Mouse (Mus musculus) heart, adult 2 months (tissue): ENCODE data around the gene Sec14l2.
"Not testable (repeated sequence)": the region's sequence is repeated elsewhere in the genome, so short reads cannot be mapped to it uniquely, and the experiment has no call there.

ENCODE experiments used
- EP300 ChIP-seq: fragments of 200-500 bp; IDR thresholded peaks from 2 replicates; pipeline ENCODE4 v1.6.1; 2011; ENCODE audit warnings: low read depth, low read length, control low read depth; ENCODE audit not compliant: insufficient read depth
- POLR2A ChIP-seq: fragments of 200-500 bp; IDR thresholded peaks from 2 replicates; pipeline ENCODE4 v1.6.1; 2011; ENCODE audit warnings: mild to moderate bottlenecking, low read depth, low read length, control low read depth; ENCODE audit not compliant: insufficient read depth

DNA sequence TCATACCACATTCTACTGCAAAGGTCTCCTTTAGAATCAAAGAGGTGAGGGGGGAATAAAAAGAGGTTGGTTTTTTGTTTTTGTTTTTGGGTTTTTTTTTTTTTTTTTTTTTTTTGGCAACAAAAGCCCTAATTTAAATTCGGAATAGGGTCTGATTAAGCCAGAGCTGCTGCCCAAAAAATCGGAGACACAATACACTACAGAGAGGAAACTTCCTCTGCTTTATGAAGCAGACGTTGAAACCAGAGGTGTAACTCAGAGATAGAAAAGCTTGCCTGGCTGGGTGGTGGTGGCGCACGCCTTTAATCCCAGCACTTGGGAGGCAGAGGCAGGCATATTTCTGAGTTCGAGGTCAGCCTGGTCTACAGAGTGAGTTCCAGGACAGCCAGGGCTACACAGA lies 8.7 kb downstream of the Sec14l2 start:
- not testable (repeated sequence) for TF ChIP-seq EP300, POLR2A
